Mouse (Mus musculus) myocyte (in vitro differentiated cells): ENCODE results near the gene Zmynd11. TPM values are rescaled to one million over a fixed set of nuclear protein-coding genes. Genes with fewer than 3 reads are reported as not detected.

Source experiments
- H3K27me3 ChIP-seq: one replicate; pipeline ENCODE4 v1.6.1; 2011; ENCODE audit not compliant: control insufficient read depth, insufficient read depth, insufficient read length
- H3K36me3 ChIP-seq: one replicate; pipeline ENCODE4 v1.6.1; 2011; ENCODE audit not compliant: control insufficient read depth, insufficient read depth
- H3K4me2 ChIP-seq: one replicate; pipeline ENCODE4 v1.6.1; 2011; ENCODE audit warnings: low read depth, control low read depth
- H3K4me3 ChIP-seq: one replicate; pipeline ENCODE4 v1.5.1; 2011; ENCODE audit warnings: mild to moderate bottlenecking, control low read depth, moderate library complexity
- H3K79me2 ChIP-seq: one replicate; pipeline ENCODE4 v1.6.1; 2011; ENCODE audit not compliant: control insufficient read depth, insufficient read depth
- H3ac ChIP-seq: one replicate; pipeline ENCODE4 v1.6.1; 2011; ENCODE audit not compliant: control insufficient read depth, insufficient read length
- CEBPB ChIP-seq: IDR thresholded peaks from 2 replicates; pipeline ENCODE4 v1.6.1; 2011; ENCODE audit warnings: mild to moderate bottlenecking, moderate library complexity; ENCODE audit not compliant: poor library complexity, insufficient read depth, severe bottlenecking
- E2F4 ChIP-seq: IDR thresholded peaks from one replicate; pipeline ENCODE4 v1.6.1; 2011; ENCODE audit warnings: mild to moderate bottlenecking, control low read depth, moderate library complexity; ENCODE audit not compliant: insufficient read depth
- MAX ChIP-seq: IDR thresholded peaks from one replicate; pipeline ENCODE4 v1.6.1; 2011; ENCODE audit warnings: low read depth, mild to moderate bottlenecking, control low read depth
- MYOD1 ChIP-seq, 3 experiments: IDR thresholded peaks; one replicate each; pipeline ENCODE4 v1.6.1; 2011; ENCODE audit warnings: control low read depth in 2 of 3, low read depth in 2 of 3, mild to moderate bottlenecking in 2 of 3, moderate library complexity in 1 of 3; ENCODE audit not compliant: insufficient read length in 2 of 3, control insufficient read depth in 1 of 3
- MYOG ChIP-seq, 3 experiments: IDR thresholded peaks; one replicate each; pipeline ENCODE4 v1.6.1; 2011; ENCODE audit warnings: control low read depth in 2 of 3, low read depth in 2 of 3, mild to moderate bottlenecking in 2 of 3; ENCODE audit not compliant: insufficient read length in 2 of 3, control insufficient read depth in 1 of 3, insufficient read depth in 1 of 3
- POLR2A ChIP-seq: IDR thresholded peaks from one replicate; pipeline ENCODE4 v1.6.1; 2011; ENCODE audit warnings: low read depth, mild to moderate bottlenecking, control low read depth, moderate library complexity; ENCODE audit not compliant: insufficient read length
- POLR2AphosphoS2 ChIP-seq: IDR thresholded peaks from one replicate; pipeline ENCODE4 v1.6.1; 2011; ENCODE audit warnings: low read depth, control low read depth; ENCODE audit not compliant: insufficient read length
- REST ChIP-seq: IDR thresholded peaks from one replicate; pipeline ENCODE4 v1.6.1; 2011; ENCODE audit warnings: mild to moderate bottlenecking, control low read depth, moderate library complexity; ENCODE audit not compliant: insufficient read depth, insufficient read length
- SRF ChIP-seq: IDR thresholded peaks from one replicate; pipeline ENCODE4 v1.6.1; 2011; ENCODE audit warnings: low read depth; ENCODE audit not compliant: control insufficient read depth, insufficient read length
- TCF12 ChIP-seq: IDR thresholded peaks from one replicate; pipeline ENCODE4 v1.6.1; 2011; ENCODE audit warnings: mild to moderate bottlenecking, control low read depth; ENCODE audit not compliant: poor library complexity, insufficient read depth, severe bottlenecking
- TCF3 ChIP-seq: IDR thresholded peaks from one replicate; pipeline ENCODE4 v1.6.1; 2011; ENCODE audit warnings: low read depth, control low read depth; ENCODE audit not compliant: insufficient read length
- USF1 ChIP-seq: IDR thresholded peaks from one replicate; pipeline ENCODE4 v1.6.1; 2011; ENCODE audit warnings: low read depth, mild to moderate bottlenecking, control low read depth, moderate library complexity
- polyA plus RNA-seq: library from polyadenylated mRNA; unstranded; fragments of >200 nt; fragmentation: generic; extraction: Trizol; gene quantifications from one replicate; pipeline ENCODE4 v1.2.1, GENCODE M21; 2012; ENCODE audit warnings: missing spikeins

The Zmynd11 gene
- polyA plus RNA-seq, 1 experiment: 39.1 TPM

DNA sequence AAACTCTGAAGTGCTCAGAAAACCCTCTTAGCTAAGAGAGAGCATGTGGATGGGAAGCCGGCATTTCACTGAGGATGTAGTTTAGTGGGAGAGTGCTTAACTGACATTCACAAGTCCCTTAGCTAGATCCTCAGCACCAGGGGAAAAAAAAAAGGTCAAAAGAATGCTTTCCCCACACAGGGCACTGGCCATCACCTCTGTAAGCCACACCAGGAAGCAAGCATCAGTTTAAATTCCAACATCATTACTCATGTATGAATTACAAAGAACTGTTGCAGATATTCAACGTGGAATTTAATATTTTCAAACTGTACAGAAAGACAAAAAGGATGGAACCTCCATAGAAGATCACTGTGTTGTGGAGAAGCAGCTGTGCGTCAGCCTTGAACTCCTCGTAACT lies 69.7 kb downstream of the Zmynd11 start:
- Histone ChIP-seq H3K4me3 (no peak overlapping the region), H3K36me3 (peaks cover 58% of the 10 kb centered on the region)

DNA sequence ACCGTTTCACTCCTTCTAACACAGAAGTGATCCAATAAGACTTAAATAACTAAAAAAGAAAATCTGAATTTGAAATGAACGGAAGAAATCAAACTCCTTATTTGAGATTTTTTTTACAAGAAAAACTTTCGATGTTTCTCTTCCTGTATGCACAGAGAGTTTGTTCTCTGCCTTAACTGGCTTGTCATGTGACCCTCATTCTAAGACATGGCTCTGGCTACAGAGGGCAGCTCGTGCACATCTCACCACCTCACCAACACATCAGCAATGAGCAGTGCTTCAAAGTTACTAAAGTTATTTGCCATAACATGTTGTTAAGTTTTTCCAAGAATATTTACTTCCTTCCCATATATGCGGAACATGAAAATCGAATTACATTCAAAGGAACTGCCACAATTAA lies 70.5 kb downstream of the Zmynd11 start:
- Histone ChIP-seq H3K36me3 (peaks cover 63% of the 10 kb centered on the region), H3ac (no peak overlapping the region)

More for the DNA sequence above, 69.7 kb downstream of the Zmynd11 start:
- Histone ChIP-seq H3K79me2 (no peaks in the 10 kb centered on the region), H3K4me2 (no peak overlapping the region), H3K27me3 (no peaks in the 10 kb centered on the region), H3ac (no peak overlapping the region)
- TF ChIP-seq REST (no peak), CEBPB (no peak), POLR2A (no peak), TCF12 (no peak), MYOG (IDR thresholded peaks at IDR 0.05; ENCODE audit: control insufficient read depth in 1 of 3, insufficient read depth in 1 of 3, insufficient read length in 2 of 3, low read depth in 2 of 3) (no peak), POLR2AphosphoS2 (no peak), MAX (no peak), SRF (no peak), MYOD1 (IDR thresholded peaks at IDR 0.05; ENCODE audit: control insufficient read depth in 1 of 3, insufficient read length in 2 of 3, low read depth in 2 of 3) (no peak), TCF3 (no peak), USF1 (no peak), E2F4 (no peak)

DNA sequence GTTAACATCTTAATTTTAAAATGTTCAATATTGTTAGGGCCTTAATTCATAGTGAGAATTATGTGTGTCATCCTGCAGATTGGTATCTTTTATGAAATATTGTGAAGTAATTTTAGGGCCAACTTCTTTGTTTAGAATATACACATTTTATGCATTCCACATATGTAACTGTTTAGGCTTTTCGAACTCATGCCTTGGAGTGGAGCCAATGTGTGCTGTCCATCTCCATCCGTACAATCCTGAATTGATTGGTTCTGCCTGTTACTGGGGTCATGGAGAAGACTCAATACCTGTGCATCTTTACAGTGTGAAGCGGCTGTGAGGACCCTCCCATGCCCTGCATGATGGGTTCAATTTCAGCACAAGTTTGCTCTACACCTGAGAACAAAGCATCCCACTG lies 72.3 kb downstream of the Zmynd11 start:
- Histone ChIP-seq H3K27me3 (no peaks in the 10 kb centered on the region), H3K36me3 (peaks cover 75% of the 10 kb centered on the region), H3K4me3 (no peak overlapping the region), H3ac (no peak overlapping the region), H3K79me2 (no peaks in the 10 kb centered on the region), H3K4me2 (no peak overlapping the region)
- no peak for TF ChIP-seq POLR2AphosphoS2
- TF ChIP-seq MYOD1 (IDR thresholded peaks at IDR 0.05; ENCODE audit: control insufficient read depth in 1 of 3, insufficient read length in 2 of 3, low read depth in 2 of 3): no peak
- no peak for TF ChIP-seq MYOG (IDR thresholded peaks at IDR 0.05; ENCODE audit: control insufficient read depth in 1 of 3, insufficient read depth in 1 of 3, insufficient read length in 2 of 3, low read depth in 2 of 3)
- no peak for TF ChIP-seq E2F4
- no peak for TF ChIP-seq TCF12
- no peak for TF ChIP-seq MAX
- no peak for TF ChIP-seq SRF
- no peak for TF ChIP-seq CEBPB
- TF ChIP-seq POLR2A: no peak
- TF ChIP-seq REST: no peak
- TF ChIP-seq TCF3: no peak

More for the DNA sequence above, 70.5 kb downstream of the Zmynd11 start:
- Histone ChIP-seq H3K4me2 (no peak overlapping the region), H3K27me3 (no peaks in the 10 kb centered on the region), H3K4me3 (no peak overlapping the region), H3K79me2 (no peaks in the 10 kb centered on the region)
- TF ChIP-seq USF1 (no peak), MYOG (IDR thresholded peaks at IDR 0.05; ENCODE audit: control insufficient read depth in 1 of 3, insufficient read depth in 1 of 3, insufficient read length in 2 of 3, low read depth in 2 of 3) (no peak), CEBPB (no peak)

DNA sequence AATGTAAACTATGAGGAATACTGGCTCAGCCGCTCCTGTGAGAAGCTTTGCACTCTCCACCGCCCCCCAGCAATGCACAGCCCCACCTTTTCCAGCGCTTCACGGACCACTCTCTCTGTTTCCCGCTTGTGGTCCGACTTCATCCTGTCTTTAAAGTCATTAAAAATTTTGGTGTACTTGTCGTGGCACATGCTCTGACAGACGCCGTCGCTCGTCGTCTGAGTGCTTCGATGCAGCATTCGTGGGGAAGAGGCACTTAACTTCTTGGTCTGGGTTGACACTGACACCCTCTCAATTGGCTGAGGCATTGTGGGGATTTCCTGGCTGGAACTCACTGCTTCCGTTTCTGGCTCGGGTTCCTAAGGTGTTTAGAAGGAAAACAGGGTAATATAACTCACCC lies 75.8 kb downstream of the Zmynd11 start:
- no peak for TF ChIP-seq MYOD1 (IDR thresholded peaks at IDR 0.05; ENCODE audit: control insufficient read depth in 1 of 3, insufficient read length in 2 of 3, low read depth in 2 of 3)
- TF ChIP-seq CEBPB: no peak
- no peak for TF ChIP-seq E2F4
- no peak for TF ChIP-seq TCF12
- no peak for TF ChIP-seq USF1
- no peak for TF ChIP-seq POLR2A
- TF ChIP-seq MAX: no peak
- no peak for TF ChIP-seq MYOG (IDR thresholded peaks at IDR 0.05; ENCODE audit: control insufficient read depth in 1 of 3, insufficient read depth in 1 of 3, insufficient read length in 2 of 3, low read depth in 2 of 3)
- no peak for TF ChIP-seq SRF
- TF ChIP-seq TCF3: no peak
- no peak for TF ChIP-seq REST
- no peak for TF ChIP-seq POLR2AphosphoS2
- no peak overlapping the region for H3K4me3 ChIP-seq
- no peak overlapping the region for H3ac ChIP-seq

DNA sequence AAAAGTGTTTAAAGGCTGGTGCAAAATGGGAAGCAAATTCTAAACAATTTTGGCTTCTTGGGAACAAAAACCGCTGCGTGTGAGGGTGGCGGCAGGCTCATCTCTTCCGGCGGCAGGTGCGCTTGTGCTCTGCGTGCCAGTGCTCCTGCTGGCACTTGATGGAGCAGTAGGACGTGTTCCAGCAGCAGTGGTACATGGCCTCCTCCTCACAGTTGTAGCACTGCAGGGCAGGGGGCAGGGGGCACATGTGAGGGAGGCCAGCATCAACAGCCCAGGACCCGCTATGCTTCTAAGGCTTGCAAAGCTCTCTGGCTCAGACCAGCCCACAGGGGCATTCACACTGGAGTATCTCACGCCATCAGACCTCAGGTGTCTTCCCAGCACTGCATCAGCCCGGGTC lies 78.4 kb downstream of the Zmynd11 start:
- no peak overlapping the region for H3ac ChIP-seq
- H3K36me3 ChIP-seq: peaks cover 48% of the 10 kb centered on the region
- TF ChIP-seq MYOD1 (IDR thresholded peaks at IDR 0.05; ENCODE audit: control insufficient read depth in 1 of 3, insufficient read length in 2 of 3, low read depth in 2 of 3): no peak
- TF ChIP-seq REST: no peak
- no peak for TF ChIP-seq MAX
- no peak for TF ChIP-seq TCF12
- no peak for TF ChIP-seq POLR2AphosphoS2
- TF ChIP-seq SRF: no peak
- no peak for TF ChIP-seq MYOG (IDR thresholded peaks at IDR 0.05; ENCODE audit: control insufficient read depth in 1 of 3, insufficient read depth in 1 of 3, insufficient read length in 2 of 3, low read depth in 2 of 3)
- TF ChIP-seq POLR2A: no peak
- TF ChIP-seq TCF3: no peak
- no peak for TF ChIP-seq USF1
- TF ChIP-seq CEBPB: no peak
- no peak for TF ChIP-seq E2F4
- no peak overlapping the region for H3K4me2 ChIP-seq
- no peaks in the 10 kb centered on the region for H3K79me2 ChIP-seq
- H3K27me3 ChIP-seq: no peaks in the 10 kb centered on the region
- H3K4me3 ChIP-seq: no peak overlapping the region

More for the DNA sequence above, 75.8 kb downstream of the Zmynd11 start:
- H3K4me2 ChIP-seq: no peak overlapping the region
- H3K79me2 ChIP-seq: no peaks in the 10 kb centered on the region
- no peaks in the 10 kb centered on the region for H3K27me3 ChIP-seq
- peaks cover 67% of the 10 kb centered on the region for H3K36me3 ChIP-seq
